Mouse (Mus musculus) midbrain, embryonic 16.5 days (tissue): Measurements from ENCODE around the gene Napa. TPM values are rescaled to one million over a fixed set of nuclear protein-coding genes. Genes with fewer than 3 reads are reported as not detected.

Source experiments
- ATAC-seq: fragments of 200-750 bp; cut with Nextera tagmentation; 2 replicates; pipeline ENCODE4 v1.8.0; 2017; ENCODE audit warnings: moderate TSS enrichment
- H3K27ac ChIP-seq: fragments of 300-500 bp; sonication (generic); 2 replicates; pipeline ENCODE4 v1.5.1; 2014; ENCODE audit warnings: mild to moderate bottlenecking, low read length, mixed read lengths
- H3K27me3 ChIP-seq: fragments of 300-500 bp; sonication (generic); 2 replicates; pipeline ENCODE4 v1.6.1; 2014; ENCODE audit warnings: low read depth, low read length, mixed read lengths; ENCODE audit not compliant: control insufficient read depth, insufficient read depth
- H3K36me3 ChIP-seq: fragments of 300-500 bp; sonication (generic); 2 replicates; pipeline ENCODE4 v1.6.1; 2014; ENCODE audit warnings: mild to moderate bottlenecking, low read length, moderate library complexity, mixed read lengths; ENCODE audit not compliant: control insufficient read depth, insufficient read depth
- H3K4me1 ChIP-seq: fragments of 300-500 bp; sonication (generic); 2 replicates; pipeline ENCODE4 v1.6.1; 2014; ENCODE audit warnings: mild to moderate bottlenecking, low read length, mixed read lengths; ENCODE audit not compliant: control insufficient read depth, insufficient read depth
- H3K4me2 ChIP-seq: fragments of 300-500 bp; sonication (generic); 2 replicates; pipeline ENCODE4 v1.6.1; 2014; ENCODE audit warnings: mild to moderate bottlenecking, low read length, mixed read lengths
- H3K4me3 ChIP-seq: fragments of 300-500 bp; sonication (generic); 2 replicates; pipeline ENCODE4 v1.5.1; 2014; ENCODE audit warnings: low read depth, mild to moderate bottlenecking, low read length, moderate library complexity, mixed read lengths
- H3K9ac ChIP-seq: fragments of 300-500 bp; sonication (generic); 2 replicates; pipeline ENCODE4 v1.6.1; 2014; ENCODE audit warnings: low read depth, low read length, mixed read lengths
- H3K9me3 ChIP-seq: fragments of 300-500 bp; sonication (generic); replicated peaks from 2 replicates; pipeline ENCODE4 v1.6.1; 2014; ENCODE audit warnings: mild to moderate bottlenecking, low read length, mixed read lengths; ENCODE audit not compliant: control insufficient read depth, poor library complexity, severe bottlenecking
- WGBS: fragments of 180-500 bp; shearing (Covaris S2); extraction: QIAGEN DNeasy Blood & Tissue Kit; methylation state at CpG from one replicate; pipeline ENCODE4 v1.1.7; 2014; 5-methylcytosine and 5-hydroxymethylcytosine counted together
- polyA plus RNA-seq: library from polyadenylated mRNA; unstranded; fragments of >200 nt; fragmentation: Nextera tagmentation; extraction: Ambion mirVana; gene quantifications from 2 replicates; pipeline ENCODE4 v1.2.1, GENCODE M21; 2015

Napa gene
- 218 and 245 TPM in 2 replicates for polyA plus RNA-seq

GRCm38 (mm10) chr7:16098021-16099017 is at the start of gene Napa:
Napa (plus strand) TSS chr7:16098458.
- Histone ChIP-seq H3K27ac (peak within 1 kb of the TSS; percentile 88), H3K9me3 (no peaks in the 10 kb centered on the region), H3K9ac (peak within 1 kb of the TSS; percentile 97), H3K27me3 (peaks cover 2% of the 10 kb centered on the region; the same call in 1 of the 2 replicates), H3K4me1 (peaks cover 20% of the 10 kb centered on the region), H3K4me3 (peak within 1 kb of the TSS; percentile 94), H3K36me3 (peaks cover 3% of the 10 kb centered on the region; the same call in 1 of the 2 replicates), H3K4me2 (peak within 1 kb of the TSS; percentile 79)
- ATAC-seq, result peak; percentile 97
- under 1% methylated on average over 68 of the region's 68 CpGs for WGBS

GRCm38 (mm10) chr7:16048675-16049575 is 49.3 kb upstream of the Napa start:
- Histone ChIP-seq H3K9ac (peak overlapping the region; percentile 70), H3K4me2 (peak overlapping the region; percentile 85), H3K4me3 (peak overlapping the region; percentile 73), H3K36me3 (no peaks in the 10 kb centered on the region), H3K27ac (peak overlapping the region; percentile 99), H3K4me1 (peaks cover 41% of the 10 kb centered on the region), H3K9me3 (no peaks in the 10 kb centered on the region), H3K27me3 (no peaks in the 10 kb centered on the region)
- ATAC-seq, result no peak; the same call in 1 of the 2 replicates
- 9% methylated on average over 36 of the region's 36 CpGs for WGBS

GRCm38 (mm10) chr7:16049576-16049915 is 48.7 kb upstream of the Napa start:
- 82% methylated on average over 7 of the region's 7 CpGs for WGBS
- H3K4me3 ChIP-seq, result peak overlapping the region; percentile 73
- no peaks in the 10 kb centered on the region for H3K9me3 ChIP-seq
- no peaks in the 10 kb centered on the region for H3K36me3 ChIP-seq
- H3K27ac ChIP-seq, result no peak overlapping the region
- peaks cover 35% of the 10 kb centered on the region for H3K4me1 ChIP-seq
- no peaks in the 10 kb centered on the region for H3K27me3 ChIP-seq
- no peak for ATAC-seq
- peak overlapping the region; percentile 85 for H3K4me2 ChIP-seq
- peak overlapping the region; percentile 70; the same call in 1 of the 2 replicates for H3K9ac ChIP-seq

- Histone ChIP-seq H3K4me3 (no peak overlapping the region), H3K36me3 (no peaks in the 10 kb centered on the region), H3K4me1 (peaks cover 24% of the 10 kb centered on the region), H3K27ac (no peak overlapping the region), H3K9me3 (no peaks in the 10 kb centered on the region), H3K4me2 (no peak overlapping the region), H3K27me3 (no peaks in the 10 kb centered on the region), H3K9ac (no peak overlapping the region)
- 93% methylated on average over 3 of the region's 3 CpGs for WGBS
- no peak for ATAC-seq
Measured at GRCm38 (mm10) chr7:16050600-16050999, 47.7 kb upstream of the Napa start.

- peak overlapping the region; percentile 26; the same call in 1 of the 2 replicates for H3K9ac ChIP-seq
- WGBS, result 7% methylated on average over 19 of the region's 19 CpGs
- H3K27ac ChIP-seq, result peak overlapping the region; percentile 66
- H3K4me1 ChIP-seq, result peaks cover 19% of the 10 kb centered on the region
- H3K4me3 ChIP-seq, result peak overlapping the region; percentile 46
- H3K4me2 ChIP-seq, result peak overlapping the region; percentile 68
- H3K9me3 ChIP-seq, result no peaks in the 10 kb centered on the region
- H3K27me3 ChIP-seq, result no peaks in the 10 kb centered on the region
- H3K36me3 ChIP-seq, result no peaks in the 10 kb centered on the region
- no peak for ATAC-seq
Measured at GRCm38 (mm10) chr7:16051883-16052595, 46.2 kb upstream of the Napa start.

- Histone ChIP-seq H3K4me1 (peaks cover 19% of the 10 kb centered on the region), H3K27me3 (no peaks in the 10 kb centered on the region), H3K9ac (peak overlapping the region; percentile 26; the same call in 1 of the 2 replicates), H3K4me3 (peak overlapping the region; percentile 46), H3K9me3 (no peaks in the 10 kb centered on the region), H3K36me3 (no peaks in the 10 kb centered on the region), H3K27ac (peak overlapping the region; percentile 66), H3K4me2 (peak overlapping the region; percentile 68)
- peak; percentile 83 for ATAC-seq
- 0% methylated on average over 24 of the region's 24 CpGs for WGBS
Measured at GRCm38 (mm10) chr7:16052684-16053083, 45.6 kb upstream of the Napa start.

GRCm38 (mm10) chr7:16053105-16053504 is 45.2 kb upstream of the Napa start:
- ATAC-seq, result no peak
- no peak overlapping the region for H3K27ac ChIP-seq

GRCm38 (mm10) chr7:16054966-16055365 is 43.3 kb upstream of the Napa start:
- Histone ChIP-seq H3K4me3 (no peak overlapping the region), H3K9me3 (no peaks in the 10 kb centered on the region), H3K4me1 (peaks cover 9% of the 10 kb centered on the region), H3K27me3 (0 out of 2 replicates have a peak, but pooled peaks cover 3% of the 10 kb centered on the region), H3K36me3 (no peaks in the 10 kb centered on the region), H3K4me2 (no peak overlapping the region), H3K9ac (no peak overlapping the region), H3K27ac (no peak overlapping the region)
- ATAC-seq, result no peak
- WGBS, result 65% methylated on average over 4 of the region's 4 CpGs

More at GRCm38 (mm10) chr7:16053105-16053504, 45.2 kb upstream of the Napa start:
- WGBS, result 15% methylated on average over 6 of the region's 6 CpGs
- Histone ChIP-seq H3K4me2 (peak overlapping the region; percentile 68), H3K9me3 (no peaks in the 10 kb centered on the region), H3K4me1 (peaks cover 19% of the 10 kb centered on the region), H3K4me3 (peak overlapping the region; percentile 46), H3K27me3 (0 out of 2 replicates have a peak, but pooled peaks cover under 1% of the 10 kb centered on the region), H3K9ac (no peak overlapping the region), H3K36me3 (no peaks in the 10 kb centered on the region)
